8 mouse cellular contexts compared by ENCODE assay signal in the genomic region with DNA sequence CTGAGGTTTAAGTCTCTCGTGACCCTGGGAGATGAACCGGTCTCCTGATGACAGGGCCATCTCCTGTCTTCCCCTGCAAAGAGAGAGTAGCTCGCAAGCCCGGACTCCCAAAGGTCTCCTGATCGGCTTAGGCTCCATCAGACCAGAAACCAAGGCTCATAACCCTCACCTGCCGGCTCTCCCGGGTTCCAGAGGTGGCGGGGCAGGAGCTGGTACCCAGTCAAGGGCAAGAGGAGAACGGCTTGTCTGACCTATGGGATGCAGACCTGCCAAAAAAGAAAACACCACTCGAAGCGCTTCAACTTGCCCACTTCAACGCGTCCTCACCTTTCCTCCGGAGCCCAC. TPM values are rescaled to one million over a fixed set of nuclear protein-coding genes. Genes with fewer than 3 reads are reported as not detected.
A peak's percentile ranks its signal among the peaks of the same experiment; 100 is the strongest.
DNase-seq lines count a peak whose midpoint lies in the region; ATAC-seq and TF ChIP-seq lines count a peak whose summit lies in the region.

No protein-coding gene starts in this region.

- peak overlapping the region; percentile 91 for H3K27ac ChIP-seq in kidney, embryonic 15.5 days
- H3K27ac ChIP-seq in cortical plate, adult 2 months (ENCODE audit: insufficient read depth, low read length) = peak overlapping the region; percentile 78
- peak overlapping the region; percentile 90 for H3K27ac ChIP-seq in midbrain, postnatal 0 days (ENCODE audit: low read depth, low read length)

- H3K4me1 ChIP-seq in kidney, embryonic 15.5 days = peaks cover 23% of the 10 kb centered on the region
- peaks cover 8% of the 10 kb centered on the region for H3K4me1 ChIP-seq in cortical plate, adult 2 months (ENCODE audit: control insufficient read depth, insufficient read depth, low read length)
- peaks cover 20% of the 10 kb centered on the region for H3K4me1 ChIP-seq in midbrain, postnatal 0 days (ENCODE audit: insufficient read depth, low read length)

- peak; percentile 43; the same call in 1 of the 2 replicates for ATAC-seq in kidney, embryonic 15.5 days (replicated peaks; ENCODE audit: low FRiP score)
- peak; percentile 9 for ATAC-seq in inflammation-experienced regulatory T-cells, adult 6 months
- peak; percentile 38 for ATAC-seq in midbrain, postnatal 0 days (ENCODE audit: low FRiP score)

- no peaks in the 10 kb centered on the region for H3K9me3 ChIP-seq in kidney, embryonic 15.5 days (replicated peaks)
- H3K9me3 ChIP-seq in midbrain, postnatal 0 days (ENCODE audit: low read length) = no peaks in the 10 kb centered on the region

- no peak for TF ChIP-seq CTCF in cortical plate, adult 2 months (IDR thresholded peaks at IDR 0.05; ENCODE audit: extremely low read depth, insufficient read depth, low read length)
- no peak for TF ChIP-seq CTCF in midbrain, postnatal 0 days (IDR thresholded peaks at IDR 0.05)

- peak overlapping the region; percentile 93 for H3K9ac ChIP-seq in kidney, embryonic 15.5 days
- peak overlapping the region; percentile 89 for H3K9ac ChIP-seq in midbrain, postnatal 0 days (replicated peaks; ENCODE audit: low read length, poor library complexity, severe bottlenecking)

- H3K27me3 ChIP-seq in kidney, embryonic 15.5 days = no peaks in the 10 kb centered on the region
- H3K27me3 ChIP-seq in midbrain, postnatal 0 days (ENCODE audit: insufficient read depth, low read length) = no peaks in the 10 kb centered on the region

- no peak for TF ChIP-seq POLR2A in cortical plate, adult 2 months (IDR thresholded peaks at IDR 0.05; ENCODE audit: extremely low read depth, insufficient read depth, low read length)

- peak overlapping the region; percentile 73 for H3K4me2 ChIP-seq in kidney, embryonic 15.5 days
- peak overlapping the region; percentile 86 for H3K4me2 ChIP-seq in midbrain, postnatal 0 days (ENCODE audit: low read depth, low read length, poor library complexity, severe bottlenecking)

- under 1% methylated on average over 14 of the region's 14 CpGs for WGBS in kidney, embryonic 15.5 days
- under 1% methylated on average over 14 of the region's 14 CpGs for WGBS in midbrain, postnatal 0 days

- peak overlapping the region; percentile 83 for H3K4me3 ChIP-seq in kidney, embryonic 15.5 days (replicated peaks)
- peak overlapping the region; percentile 74 for H3K4me3 ChIP-seq in cortical plate, adult 2 months (ENCODE audit: insufficient read depth, low read length)
- peak overlapping the region; percentile 83 for H3K4me3 ChIP-seq in midbrain, postnatal 0 days (ENCODE audit: low read depth, low read length)

- no peak for DNase-seq in kidney, postnatal 14 days
- DNase-seq in midbrain, postnatal 0 days (ENCODE audit: low spot score) = peak; percentile 14
- no peak for DNase-seq in testis, postnatal 10 days (ENCODE audit: low spot score)
- no peak for DNase-seq in thymus, postnatal 10 days (ENCODE audit: low spot score in 2 of 2)
- DNase-seq in urinary bladder, adult 2 months (ENCODE audit: low spot score) = no peak

- H3K36me3 ChIP-seq in kidney, embryonic 15.5 days = peaks cover 45% of the 10 kb centered on the region
- peaks cover 9% of the 10 kb centered on the region; the same call in 1 of the 2 replicates for H3K36me3 ChIP-seq in midbrain, postnatal 0 days (ENCODE audit: insufficient read depth, low read length)

RNA-seq across cellular contexts. Expression of a gene that starts 0.4 kb away (rescaled TPM):
- 542 and 580 TPM in 2 replicates for polyA plus RNA-seq in kidney, embryonic 15.5 days (2015; fragmentation: Nextera tagmentation; extraction: Ambion mirVana)
- polyA plus RNA-seq in cortical plate, adult 2 months (2012; rRNA removed) = 341 and 357 TPM in 2 replicates
- 1,000 to 10,000 TPM in 2 of 3 experiments, 100 to 1,000 TPM in 1; 826 to 1,123 (median 1,047) TPM for polyA plus RNA-seq in inflammation-experienced regulatory T-cells, adult 6 months (2017; shearing (Covaris generic))
- 617 and 653 TPM in 2 replicates for total RNA-seq in midbrain, postnatal 0 days (2014; rRNA removed)
- 449 and 480 TPM in 2 replicates for polyA plus RNA-seq in midbrain, postnatal 0 days (2015; fragmentation: Nextera tagmentation; extraction: Ambion mirVana)
- polyA plus RNA-seq in urinary bladder, adult 2 months (2012; rRNA removed) = 954 and 1,046 TPM in 2 replicates

RNA-seq across cellular contexts. Expression of a gene that starts 0.4 kb away (rescaled TPM):
- polyA plus RNA-seq in kidney, embryonic 15.5 days (2015; fragmentation: Nextera tagmentation; extraction: Ambion mirVana) = 156 and 159 TPM in 2 replicates
- polyA plus RNA-seq in cortical plate, adult 2 months (2012; rRNA removed) = 127 and 128 TPM in 2 replicates
- 100 to 1,000 TPM; 101 to 116 (median 108) TPM for polyA plus RNA-seq in inflammation-experienced regulatory T-cells, adult 6 months (2017; shearing (Covaris generic))
- 117 and 137 TPM in 2 replicates for total RNA-seq in midbrain, postnatal 0 days (2014; rRNA removed)
- polyA plus RNA-seq in midbrain, postnatal 0 days (2015; fragmentation: Nextera tagmentation; extraction: Ambion mirVana) = 128 and 134 TPM in 2 replicates
- 79.8 and 88.5 TPM in 2 replicates for polyA plus RNA-seq in urinary bladder, adult 2 months (2012; rRNA removed)

RNA-seq across cellular contexts. Expression of a gene that starts 38.1 kb away (rescaled TPM):
- polyA plus RNA-seq in kidney, embryonic 15.5 days (2015; fragmentation: Nextera tagmentation; extraction: Ambion mirVana) = 0.10 and 0.13 TPM in 2 replicates
- polyA plus RNA-seq in cortical plate, adult 2 months (2012; rRNA removed) = 1.2 and 1.5 TPM in 2 replicates
- not detected for polyA plus RNA-seq in inflammation-experienced regulatory T-cells, adult 6 months (2017; shearing (Covaris generic))
- 0.16 and 1.2 TPM in 2 replicates for total RNA-seq in midbrain, postnatal 0 days (2014; rRNA removed)
- 1.2 TPM in 2 replicates for polyA plus RNA-seq in midbrain, postnatal 0 days (2015; fragmentation: Nextera tagmentation; extraction: Ambion mirVana)
- 2.8 and 2.9 TPM in 2 replicates for polyA plus RNA-seq in urinary bladder, adult 2 months (2012; rRNA removed)
